Mouse (Mus musculus): ENCODE data around the gene Gm21119. TPM values are rescaled to one million over a fixed set of nuclear protein-coding genes. Genes with fewer than 3 reads are reported as not detected.
"Not testable (repeated sequence)": the region's sequence is repeated elsewhere in the genome, so short reads cannot be mapped to it uniquely, and the experiment has no call there.

Gm21119 gene
- polyA plus RNA-seq, 1 experiment from 2014 or later, result not detected

DNA sequence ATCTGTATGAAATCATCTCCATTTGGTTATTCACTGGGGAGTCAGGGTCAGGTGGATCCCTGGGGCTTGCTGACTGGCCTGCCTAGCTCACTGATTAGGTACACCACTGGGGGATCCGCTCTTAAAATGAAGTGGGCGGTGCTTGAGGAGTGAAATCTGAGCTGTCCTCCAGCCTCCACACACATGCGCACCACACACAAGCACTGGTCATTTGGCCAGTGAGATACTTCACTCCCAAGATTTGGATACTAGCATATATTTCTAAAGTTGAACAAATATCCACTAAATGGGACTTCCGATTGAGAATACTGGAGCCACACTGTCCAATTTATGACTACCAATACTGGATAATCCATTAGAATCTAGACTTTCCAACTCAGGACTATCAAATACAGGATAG, 20.9 kb upstream of the Gm21119 start:
- WGBS, result no CpG with 5 or more reads among the region's 4 CpGs
- not testable (repeated sequence) for ATAC-seq

DNA sequence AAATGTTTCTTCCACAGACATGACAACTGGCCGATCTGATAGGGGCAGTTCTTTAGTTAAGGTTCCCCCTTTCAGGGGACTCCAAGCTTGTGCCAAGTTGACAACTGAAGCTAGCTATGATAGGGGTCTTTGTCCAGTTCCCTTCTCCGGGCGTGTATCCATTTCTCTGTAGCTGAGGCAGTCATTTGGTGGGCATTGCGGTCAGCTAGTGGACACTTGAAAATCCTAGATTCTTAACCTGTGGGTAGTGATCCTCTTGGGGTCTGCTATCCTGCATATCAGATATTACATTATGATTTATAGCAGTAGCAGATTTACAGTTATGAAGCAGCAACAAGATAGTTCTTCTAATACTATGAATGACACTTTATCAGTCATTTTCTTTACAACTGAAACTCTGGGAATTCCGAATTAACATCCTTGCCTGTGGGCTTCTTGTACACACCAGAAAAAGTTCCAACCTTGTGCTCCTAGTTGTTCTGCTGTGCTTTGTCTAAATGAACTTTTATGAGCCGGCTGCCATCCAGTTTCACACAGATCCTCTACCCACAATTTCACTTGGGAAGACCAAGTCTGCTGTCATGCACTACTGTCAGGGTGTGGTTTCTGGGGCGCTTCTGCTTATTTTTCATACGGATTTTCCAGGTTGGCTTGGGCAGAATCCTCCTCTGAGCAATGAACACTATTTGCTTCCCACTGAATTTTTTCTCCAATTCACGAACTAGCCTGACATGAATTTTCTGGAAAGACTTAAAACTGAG, 18.5 kb upstream of the Gm21119 start:
- ATAC-seq; H3K4me3 ChIP-seq (ENCODE audit: low read depth, low read length); H3K36me3 ChIP-seq (ENCODE audit: insufficient read depth, low read length); H3K27ac ChIP-seq (ENCODE audit: low read length); H3K9ac ChIP-seq (replicated peaks; ENCODE audit: low read depth); H3K4me1 ChIP-seq (ENCODE audit: insufficient read depth, low read depth, low read length); H3K4me2 ChIP-seq (replicated peaks; ENCODE audit: low read depth, low read length); DNase-seq (ENCODE audit: low spot score); H3K27me3 ChIP-seq (replicated peaks; ENCODE audit: insufficient read depth, low read length); H3K9me3 ChIP-seq (ENCODE audit: low read length): not testable (repeated sequence)
- 79% methylated on average over 4 of the region's 9 CpGs for WGBS

More for the DNA sequence above, 20.9 kb upstream of the Gm21119 start:
- H3K9me3 ChIP-seq (ENCODE audit: low read length); H3K36me3 ChIP-seq (ENCODE audit: insufficient read depth, low read length); DNase-seq (ENCODE audit: low spot score); H3K9ac ChIP-seq (replicated peaks; ENCODE audit: low read depth); H3K4me1 ChIP-seq (ENCODE audit: insufficient read depth, low read depth, low read length); H3K4me2 ChIP-seq (replicated peaks; ENCODE audit: low read depth, low read length); H3K27me3 ChIP-seq (replicated peaks; ENCODE audit: insufficient read depth, low read length); H3K27ac ChIP-seq (ENCODE audit: low read length); H3K4me3 ChIP-seq (ENCODE audit: low read depth, low read length): not testable (repeated sequence)

- WGBS, result 66% methylated on average over 9 of the region's 13 CpGs
- not testable (repeated sequence) for H3K4me1 ChIP-seq (ENCODE audit: insufficient read depth, low read depth, low read length); H3K9me3 ChIP-seq (ENCODE audit: low read length); H3K4me3 ChIP-seq (ENCODE audit: low read depth, low read length); H3K9ac ChIP-seq (replicated peaks; ENCODE audit: low read depth); H3K4me2 ChIP-seq (replicated peaks; ENCODE audit: low read depth, low read length); H3K36me3 ChIP-seq (ENCODE audit: insufficient read depth, low read length); H3K27me3 ChIP-seq (replicated peaks; ENCODE audit: insufficient read depth, low read length); H3K27ac ChIP-seq (ENCODE audit: low read length)
- DNase-seq (ENCODE audit: low spot score), result peak; percentile 6
- peak; percentile 62 for ATAC-seq
These were observed 17.6 kb upstream of the Gm21119 start for GRCm38 (mm10) chr8:20596842-20597708.

GRCm38 (mm10) chr8:20598300-20599170, 16.2 kb upstream of the Gm21119 start:
- not testable (repeated sequence) for H3K27ac ChIP-seq (ENCODE audit: low read length); H3K9ac ChIP-seq (replicated peaks; ENCODE audit: low read depth); H3K27me3 ChIP-seq (replicated peaks; ENCODE audit: insufficient read depth, low read length); DNase-seq (ENCODE audit: low spot score); H3K36me3 ChIP-seq (ENCODE audit: insufficient read depth, low read length); H3K9me3 ChIP-seq (ENCODE audit: low read length); H3K4me1 ChIP-seq (ENCODE audit: insufficient read depth, low read depth, low read length); H3K4me3 ChIP-seq (ENCODE audit: low read depth, low read length); H3K4me2 ChIP-seq (replicated peaks; ENCODE audit: low read depth, low read length)
- 81% methylated on average over 5 of the region's 10 CpGs for WGBS
- peak; percentile 41 for ATAC-seq

DNA sequence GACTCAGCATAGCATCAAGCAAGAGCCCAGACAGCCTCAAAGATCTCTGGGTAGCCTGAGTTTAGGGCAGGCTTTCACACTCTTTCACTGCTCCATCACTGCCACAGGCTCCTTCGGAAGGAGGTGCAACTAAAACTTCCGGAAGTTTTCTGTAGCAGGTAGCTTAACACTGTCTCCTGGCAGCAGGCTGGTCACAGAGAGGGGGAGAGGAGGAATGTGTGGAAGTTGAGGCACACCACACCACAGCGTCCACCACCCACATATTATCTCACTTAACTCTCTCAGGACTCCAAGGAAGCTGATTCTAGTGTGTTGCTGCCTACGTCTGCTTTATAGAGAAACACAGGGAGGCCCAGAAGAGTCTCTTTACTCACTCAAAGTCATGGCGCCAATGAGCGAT, 15.4 kb upstream of the Gm21119 start:
- not testable (repeated sequence) for H3K4me2 ChIP-seq (replicated peaks; ENCODE audit: low read depth, low read length); H3K27ac ChIP-seq (ENCODE audit: low read length); H3K36me3 ChIP-seq (ENCODE audit: insufficient read depth, low read length); H3K4me3 ChIP-seq (ENCODE audit: low read depth, low read length); H3K9ac ChIP-seq (replicated peaks; ENCODE audit: low read depth); H3K27me3 ChIP-seq (replicated peaks; ENCODE audit: insufficient read depth, low read length); H3K9me3 ChIP-seq (ENCODE audit: low read length); H3K4me1 ChIP-seq (ENCODE audit: insufficient read depth, low read depth, low read length); ATAC-seq
- peak; percentile 3 for DNase-seq (ENCODE audit: low spot score)
- 86% methylated on average over 3 of the region's 6 CpGs for WGBS

DNA sequence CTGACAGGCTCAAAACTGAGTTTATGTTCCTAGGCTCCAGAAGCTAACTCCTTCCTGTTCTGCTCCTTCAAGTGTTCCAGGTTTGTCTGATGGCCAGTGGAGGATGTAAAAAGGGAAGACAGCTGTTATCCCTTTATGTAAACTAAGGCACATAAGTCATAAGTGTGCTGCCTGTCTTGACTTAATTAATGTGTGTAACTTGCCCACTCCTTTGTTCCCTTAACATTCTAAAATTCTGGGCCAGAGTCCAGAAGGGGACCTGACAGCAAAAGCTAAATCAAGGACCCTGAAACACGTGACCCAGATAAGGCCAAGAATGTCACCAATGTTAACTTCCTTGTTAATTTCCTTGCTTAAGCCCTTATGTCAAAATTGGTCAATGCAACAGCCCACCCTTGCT, 3.9 kb upstream of the Gm21119 start:
- DNase-seq (ENCODE audit: low spot score); H3K4me1 ChIP-seq (ENCODE audit: insufficient read depth, low read depth, low read length); H3K27me3 ChIP-seq (replicated peaks; ENCODE audit: insufficient read depth, low read length); H3K9me3 ChIP-seq (ENCODE audit: low read length); ATAC-seq; H3K4me2 ChIP-seq (replicated peaks; ENCODE audit: low read depth, low read length); H3K36me3 ChIP-seq (ENCODE audit: insufficient read depth, low read length); H3K27ac ChIP-seq (ENCODE audit: low read length); H3K4me3 ChIP-seq (ENCODE audit: low read depth, low read length); H3K9ac ChIP-seq (replicated peaks; ENCODE audit: low read depth): not testable (repeated sequence)
- WGBS, result no CpG with 5 or more reads among the region's 1 CpGs

DNA sequence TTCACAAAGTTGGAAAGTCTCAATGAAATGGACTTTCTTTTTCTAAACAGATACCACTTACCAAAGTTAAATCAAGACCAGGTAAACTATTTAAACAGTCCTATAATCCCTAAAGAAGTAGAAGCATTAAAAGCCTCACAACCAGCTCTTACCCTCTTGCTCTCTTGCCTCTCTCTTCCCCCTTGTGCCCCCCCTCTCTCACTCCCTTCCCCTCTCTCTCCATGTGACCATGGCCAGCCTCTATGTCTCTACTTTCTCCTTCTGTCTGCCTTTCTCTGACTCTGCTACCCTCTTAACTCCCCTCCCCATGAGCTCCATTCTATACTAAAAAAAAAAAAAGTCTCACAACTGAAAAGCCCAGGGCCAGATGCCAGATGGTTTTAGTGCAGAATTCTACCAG, 2.0 kb upstream of the Gm21119 start:
- not testable (repeated sequence) for H3K4me2 ChIP-seq (replicated peaks; ENCODE audit: low read depth, low read length); H3K36me3 ChIP-seq (ENCODE audit: insufficient read depth, low read length); H3K9me3 ChIP-seq (ENCODE audit: low read length); H3K4me1 ChIP-seq (ENCODE audit: insufficient read depth, low read depth, low read length); H3K27me3 ChIP-seq (replicated peaks; ENCODE audit: insufficient read depth, low read length); DNase-seq (ENCODE audit: low spot score); ATAC-seq; H3K4me3 ChIP-seq (ENCODE audit: low read depth, low read length); H3K9ac ChIP-seq (replicated peaks; ENCODE audit: low read depth); H3K27ac ChIP-seq (ENCODE audit: low read length)

DNA sequence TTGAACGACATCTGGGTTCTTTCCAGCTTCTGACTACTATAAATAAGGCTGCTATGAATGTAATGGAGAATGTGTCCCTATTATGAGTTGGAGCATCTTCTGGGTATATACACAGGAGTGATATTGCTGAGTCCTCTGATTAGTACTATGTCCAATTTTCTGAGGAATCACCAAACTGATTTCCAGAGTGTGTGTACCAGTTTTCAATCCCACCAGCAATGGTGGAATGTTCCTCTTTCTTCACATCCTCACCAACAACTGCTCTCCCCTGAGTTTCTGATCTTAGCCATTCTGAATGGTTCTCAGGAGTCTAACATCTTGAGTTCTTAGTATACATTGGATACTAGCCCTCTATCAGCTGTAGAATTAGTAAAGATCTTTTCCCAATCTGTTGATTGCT, 16.0 kb downstream of the Gm21119 start:
- not testable (repeated sequence) for ATAC-seq; H3K4me1 ChIP-seq (ENCODE audit: insufficient read depth, low read depth, low read length); H3K4me3 ChIP-seq (ENCODE audit: low read depth, low read length); H3K27me3 ChIP-seq (replicated peaks; ENCODE audit: insufficient read depth, low read length); H3K4me2 ChIP-seq (replicated peaks; ENCODE audit: low read depth, low read length); DNase-seq (ENCODE audit: low spot score); H3K9me3 ChIP-seq (ENCODE audit: low read length); H3K27ac ChIP-seq (ENCODE audit: low read length); H3K36me3 ChIP-seq (ENCODE audit: insufficient read depth, low read length); H3K9ac ChIP-seq (replicated peaks; ENCODE audit: low read depth)
- WGBS, result 36% methylated on average over 1 of the region's 1 CpGs

- not testable (repeated sequence) for H3K4me3 ChIP-seq (ENCODE audit: low read depth, low read length); H3K36me3 ChIP-seq (ENCODE audit: insufficient read depth, low read length); H3K27me3 ChIP-seq (replicated peaks; ENCODE audit: insufficient read depth, low read length); H3K4me1 ChIP-seq (ENCODE audit: insufficient read depth, low read depth, low read length); DNase-seq (ENCODE audit: low spot score); H3K27ac ChIP-seq (ENCODE audit: low read length); ATAC-seq; H3K4me2 ChIP-seq (replicated peaks; ENCODE audit: low read depth, low read length); H3K9ac ChIP-seq (replicated peaks; ENCODE audit: low read depth); H3K9me3 ChIP-seq (ENCODE audit: low read length)
- WGBS, result no CpG with 5 or more reads among the region's 1 CpGs
These were observed 23.2 kb downstream of the Gm21119 start for GRCm38 (mm10) chr8:20637931-20638330.
